Comparison of ENCODE assay signal across 7 mouse cellular contexts in the genomic region with DNA sequence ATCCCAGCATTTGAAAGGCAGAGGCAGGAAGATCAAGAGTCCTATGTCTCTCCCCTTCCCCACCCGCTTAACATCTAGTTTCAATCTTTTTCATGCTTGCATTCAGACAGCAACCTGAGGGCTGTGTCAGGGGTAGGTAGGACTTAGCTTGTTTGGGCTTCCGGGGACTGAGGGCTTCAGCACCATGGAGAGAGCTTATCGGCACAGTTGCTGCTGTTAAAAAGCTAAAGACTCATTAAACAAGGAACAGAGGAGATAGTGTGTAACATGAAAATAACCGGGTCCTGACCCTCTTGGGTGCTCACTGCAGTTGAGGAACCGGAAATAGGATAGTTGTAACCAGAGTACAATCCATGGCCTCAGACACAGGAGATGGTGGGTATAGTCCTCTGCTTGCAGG. TPM values are rescaled to one million over a fixed set of nuclear protein-coding genes. Genes with fewer than 3 reads are reported as not detected.
A peak's percentile ranks its signal among the peaks of the same experiment; 100 is the strongest.
DNase-seq lines count a peak whose midpoint lies in the region; ATAC-seq and TF ChIP-seq lines count a peak whose summit lies in the region.

No protein-coding gene starts in this region.

- H3K4me2 ChIP-seq in midbrain, embryonic 11.5 days, result no peak overlapping the region
- no peak overlapping the region for H3K4me2 ChIP-seq in midbrain, embryonic 16.5 days (ENCODE audit: low read length)
- no peak overlapping the region for H3K4me2 ChIP-seq in hindbrain, postnatal 0 days (ENCODE audit: low read depth, low read length)

- peak; percentile 91 for DNase-seq in midbrain, embryonic 11.5 days (ENCODE audit: low spot score, missing footprints)
- peak; percentile 65 for DNase-seq in adrenal gland, postnatal 25 days
- peak; percentile 44 for DNase-seq in hindbrain, postnatal 0 days (ENCODE audit: low spot score)
- no peak for DNase-seq in right cerebral cortex, postnatal 10 days (ENCODE audit: low spot score in 2 of 2)
- DNase-seq in cerebellum, adult 9-10 months, result no peak

- H3K9me3 ChIP-seq in midbrain, embryonic 11.5 days (ENCODE audit: control insufficient read depth, low read length), result no peaks in the 10 kb centered on the region
- H3K9me3 ChIP-seq in midbrain, embryonic 16.5 days (replicated peaks; ENCODE audit: control insufficient read depth, low read length, poor library complexity, severe bottlenecking), result no peaks in the 10 kb centered on the region
- no peaks in the 10 kb centered on the region for H3K9me3 ChIP-seq in hindbrain, postnatal 0 days (ENCODE audit: low read length)

- no peak overlapping the region for H3K9ac ChIP-seq in midbrain, embryonic 11.5 days (ENCODE audit: low read length)
- H3K9ac ChIP-seq in midbrain, embryonic 16.5 days (ENCODE audit: low read depth, low read length), result no peak overlapping the region
- H3K9ac ChIP-seq in hindbrain, postnatal 0 days (replicated peaks; ENCODE audit: low read length), result no peak overlapping the region

- ATAC-seq in midbrain, embryonic 11.5 days (ENCODE audit: low FRiP score), result no peak
- ATAC-seq in midbrain, embryonic 16.5 days, result no peak
- no peak for ATAC-seq in hindbrain, postnatal 0 days
- ATAC-seq in megakaryocyte progenitor cell, adult 5-6 weeks (replicated peaks; ENCODE audit: poor library complexity), result peak; percentile 69

- no peak for TF ChIP-seq CTCF in hindbrain, postnatal 0 days (IDR thresholded peaks at IDR 0.05; ENCODE audit: low read depth)

- peaks cover 27% of the 10 kb centered on the region for H3K27me3 ChIP-seq in midbrain, embryonic 11.5 days (ENCODE audit: control insufficient read depth, insufficient read depth, low read length)
- H3K27me3 ChIP-seq in midbrain, embryonic 16.5 days (ENCODE audit: control insufficient read depth, insufficient read depth, low read depth, low read length), result peaks cover 18% of the 10 kb centered on the region
- H3K27me3 ChIP-seq in hindbrain, postnatal 0 days (ENCODE audit: insufficient read depth, low read length), result no peaks in the 10 kb centered on the region; the same call in 1 of the 2 replicates

- no peaks in the 10 kb centered on the region for H3K4me1 ChIP-seq in midbrain, embryonic 11.5 days (ENCODE audit: control insufficient read depth, insufficient read depth, low read length)
- peaks cover 10% of the 10 kb centered on the region for H3K4me1 ChIP-seq in midbrain, embryonic 16.5 days (ENCODE audit: control insufficient read depth, insufficient read depth, low read length)
- H3K4me1 ChIP-seq in hindbrain, postnatal 0 days (ENCODE audit: insufficient read depth, low read length), result no peaks in the 10 kb centered on the region; the same call in 1 of the 2 replicates

- no peaks in the 10 kb centered on the region for H3K36me3 ChIP-seq in midbrain, embryonic 11.5 days (ENCODE audit: control insufficient read depth, insufficient read depth, low read length)
- H3K36me3 ChIP-seq in midbrain, embryonic 16.5 days (ENCODE audit: control insufficient read depth, insufficient read depth, low read length), result no peaks in the 10 kb centered on the region
- H3K36me3 ChIP-seq in hindbrain, postnatal 0 days (ENCODE audit: insufficient read depth, low read length), result no peaks in the 10 kb centered on the region

- 18% methylated on average over 5 of the region's 5 CpGs for WGBS in midbrain, embryonic 11.5 days
- WGBS in midbrain, embryonic 16.5 days, result 15% methylated on average over 5 of the region's 5 CpGs
- 19% methylated on average over 5 of the region's 5 CpGs for WGBS in hindbrain, postnatal 0 days

- H3K27ac ChIP-seq in midbrain, embryonic 11.5 days (ENCODE audit: low read depth, low read length), result no peak overlapping the region
- H3K27ac ChIP-seq in midbrain, embryonic 16.5 days (ENCODE audit: low read length), result no peak overlapping the region
- H3K27ac ChIP-seq in hindbrain, postnatal 0 days, result no peak overlapping the region

- H3K4me3 ChIP-seq in midbrain, embryonic 11.5 days (ENCODE audit: low read depth, low read length), result no peak overlapping the region
- H3K4me3 ChIP-seq in midbrain, embryonic 16.5 days (ENCODE audit: low read depth, low read length), result no peak overlapping the region
- no peak overlapping the region for H3K4me3 ChIP-seq in hindbrain, postnatal 0 days (ENCODE audit: low read length)

RNA-seq across cellular contexts. Expression of a gene that starts 8.1 kb away (rescaled TPM):
- 3.0 and 4.6 TPM in 2 replicates for polyA plus RNA-seq in midbrain, embryonic 11.5 days (2014; fragmentation: Nextera tagmentation; extraction: Ambion mirVana)
- polyA plus RNA-seq in midbrain, embryonic 16.5 days (2015; fragmentation: Nextera tagmentation; extraction: Ambion mirVana), result 32.9 and 38.2 TPM in 2 replicates
- total RNA-seq in adrenal gland, postnatal 25 days (2021), result 9.8 and 12.7 TPM in 2 replicates
- 122 and 128 TPM in 2 replicates for total RNA-seq in hindbrain, postnatal 0 days (2014; rRNA removed)
- 42.2 and 44.6 TPM in 2 replicates for polyA plus RNA-seq in hindbrain, postnatal 0 days (2015; fragmentation: Nextera tagmentation; extraction: Ambion mirVana)
- total RNA-seq in megakaryocyte progenitor cell, adult 5-6 weeks (2015), result not detected in 2 replicates
- total RNA-seq in megakaryocyte progenitor cell, adult 5-6 weeks (2017), result 0.14 TPM in 1 of 2 replicates, not detected in the other

RNA-seq across cellular contexts. Expression of a gene that starts 12.2 kb away (rescaled TPM):
- 0.12 TPM in 1 of 2 replicates, not detected in the other for polyA plus RNA-seq in midbrain, embryonic 11.5 days (2014; fragmentation: Nextera tagmentation; extraction: Ambion mirVana)
- 0.44 and 0.61 TPM in 2 replicates for polyA plus RNA-seq in midbrain, embryonic 16.5 days (2015; fragmentation: Nextera tagmentation; extraction: Ambion mirVana)
- total RNA-seq in adrenal gland, postnatal 25 days (2021), result not detected in 2 replicates
- total RNA-seq in hindbrain, postnatal 0 days (2014; rRNA removed), result 0.14 and 1.0 TPM in 2 replicates
- 0.69 and 1.4 TPM in 2 replicates for polyA plus RNA-seq in hindbrain, postnatal 0 days (2015; fragmentation: Nextera tagmentation; extraction: Ambion mirVana)
- 0.15 and 0.30 TPM in 2 replicates for total RNA-seq in megakaryocyte progenitor cell, adult 5-6 weeks (2015)
- total RNA-seq in megakaryocyte progenitor cell, adult 5-6 weeks (2017), result 0.20 and 0.21 TPM in 2 replicates

RNA-seq across cellular contexts. Expression of a gene that starts 20.4 kb away (rescaled TPM):
- 0.89 TPM in 1 of 2 replicates, not detected in the other for polyA plus RNA-seq in midbrain, embryonic 11.5 days (2014; fragmentation: Nextera tagmentation; extraction: Ambion mirVana)
- polyA plus RNA-seq in midbrain, embryonic 16.5 days (2015; fragmentation: Nextera tagmentation; extraction: Ambion mirVana), result 0.57 and 0.64 TPM in 2 replicates
- 0.43 TPM in 1 of 2 replicates, not detected in the other for total RNA-seq in adrenal gland, postnatal 25 days (2021)
- total RNA-seq in hindbrain, postnatal 0 days (2014; rRNA removed), result 0.37 and 4.8 TPM in 2 replicates
- 0.65 and 1.4 TPM in 2 replicates for polyA plus RNA-seq in hindbrain, postnatal 0 days (2015; fragmentation: Nextera tagmentation; extraction: Ambion mirVana)
- total RNA-seq in megakaryocyte progenitor cell, adult 5-6 weeks (2015), result 30.8 and 38.7 TPM in 2 replicates
- total RNA-seq in megakaryocyte progenitor cell, adult 5-6 weeks (2017), result 77.0 and 80.6 TPM in 2 replicates

RNA-seq across cellular contexts. Expression of a gene that starts 45.8 kb away (rescaled TPM):
- 3.6 and 4.0 TPM in 2 replicates for polyA plus RNA-seq in midbrain, embryonic 11.5 days (2014; fragmentation: Nextera tagmentation; extraction: Ambion mirVana)
- polyA plus RNA-seq in midbrain, embryonic 16.5 days (2015; fragmentation: Nextera tagmentation; extraction: Ambion mirVana), result 2.6 and 2.7 TPM in 2 replicates
- total RNA-seq in adrenal gland, postnatal 25 days (2021), result 6.7 and 8.0 TPM in 2 replicates
- 8.7 and 9.1 TPM in 2 replicates for total RNA-seq in hindbrain, postnatal 0 days (2014; rRNA removed)
- polyA plus RNA-seq in hindbrain, postnatal 0 days (2015; fragmentation: Nextera tagmentation; extraction: Ambion mirVana), result 2.4 and 2.6 TPM in 2 replicates
- 4.7 and 7.2 TPM in 2 replicates for total RNA-seq in megakaryocyte progenitor cell, adult 5-6 weeks (2015)
- total RNA-seq in megakaryocyte progenitor cell, adult 5-6 weeks (2017), result 3.4 and 5.0 TPM in 2 replicates

RNA-seq across cellular contexts. Expression of a gene that starts 55.8 kb away (rescaled TPM):
- 8.5 and 10.6 TPM in 2 replicates for polyA plus RNA-seq in midbrain, embryonic 11.5 days (2014; fragmentation: Nextera tagmentation; extraction: Ambion mirVana)
- polyA plus RNA-seq in midbrain, embryonic 16.5 days (2015; fragmentation: Nextera tagmentation; extraction: Ambion mirVana), result 10.9 and 13.0 TPM in 2 replicates
- total RNA-seq in adrenal gland, postnatal 25 days (2021), result 72.8 and 73.5 TPM in 2 replicates
- total RNA-seq in hindbrain, postnatal 0 days (2014; rRNA removed), result 14.4 and 22.3 TPM in 2 replicates
- polyA plus RNA-seq in hindbrain, postnatal 0 days (2015; fragmentation: Nextera tagmentation; extraction: Ambion mirVana), result 13.2 and 13.6 TPM in 2 replicates
- 68.8 and 73.2 TPM in 2 replicates for total RNA-seq in megakaryocyte progenitor cell, adult 5-6 weeks (2015)
- 25.2 and 49.7 TPM in 2 replicates for total RNA-seq in megakaryocyte progenitor cell, adult 5-6 weeks (2017)

Comparison
In these comparisons a context has a peak if more than half of its experiments do, and no peak if none do; other contexts are left out.
1. DNase-seq: peak in midbrain, embryonic 11.5 days (single experiment), adrenal gland, postnatal 25 days (single experiment) and hindbrain, postnatal 0 days (single experiment); none in right cerebral cortex, postnatal 10 days (0 of 2) and cerebellum, adult 9-10 months (single experiment).